Mouse (Mus musculus): ENCODE measurements at regions not wholly inside any gene's neighbourhood (a gene's known extent, or its start where the extent isn't known, plus 50 kb on each side); places are given as distances from the start of the nearest gene placed in this dataset.

DNA sequence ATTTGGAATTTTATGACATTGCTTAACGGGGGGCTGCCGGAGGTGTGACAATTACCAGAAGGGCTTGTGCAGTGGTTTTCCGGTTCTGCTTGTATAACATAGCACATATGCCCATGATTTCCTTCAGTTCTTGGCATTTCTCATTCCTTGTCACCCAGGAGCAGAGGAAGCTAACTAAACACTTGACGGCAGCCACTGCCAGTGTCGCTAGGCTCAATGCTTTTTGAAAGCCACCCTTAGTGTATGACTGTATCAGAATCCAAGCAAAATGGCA, 132.8 kb downstream of the Rnd3 start:
- TF ChIP-seq CTCF (IDR thresholded peaks at IDR 0.05; ENCODE audit: low read depth) (no peak), EP300 (optimal IDR thresholded peaks at IDR 0.05) (no peak)
